Mouse (Mus musculus) lung, adult 2 months (tissue): Measurements from ENCODE around the gene Armc2.

ENCODE experiments used
- CTCF ChIP-seq: fragments of 200-500 bp; IDR thresholded peaks from 2 replicates; pipeline ENCODE4 v1.5.1; 2011; ENCODE audit warnings: mild to moderate bottlenecking, low read length, control low read depth; ENCODE audit not compliant: insufficient read depth
- POLR2A ChIP-seq: fragments of 200-500 bp; IDR thresholded peaks from 2 replicates; pipeline ENCODE4 v1.6.1; 2011; ENCODE audit warnings: low read depth, mild to moderate bottlenecking, control low read depth, low read length, borderline replicate concordance; ENCODE audit errors: extremely low read depth

DNA sequence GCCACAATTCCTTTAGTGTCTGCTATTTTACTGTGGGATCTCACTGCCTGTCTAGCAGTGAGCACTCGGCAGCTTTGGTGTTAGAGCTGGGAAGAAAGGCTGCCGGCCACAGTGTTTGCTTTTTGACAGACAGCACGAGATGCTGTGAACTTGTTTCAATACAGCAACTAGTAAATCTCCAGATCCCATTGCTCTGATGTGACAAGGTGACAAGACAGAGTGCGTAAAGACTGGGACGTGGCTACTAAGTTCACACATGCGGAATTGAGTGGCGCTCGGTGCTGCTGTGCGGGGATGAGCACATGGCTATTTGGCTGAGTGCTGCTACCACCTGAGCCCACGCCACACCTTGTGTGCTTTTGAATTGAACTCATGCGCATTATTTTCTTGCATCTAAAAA lies 110.8 kb downstream of the Armc2 start:
- TF ChIP-seq CTCF (no peak), POLR2A (no peak)
